Mouse (Mus musculus): ENCODE measurements around the gene Crcp. TPM values are rescaled to one million over a fixed set of nuclear protein-coding genes. Genes with fewer than 3 reads are reported as not detected.
A peak's percentile ranks its signal among the peaks of the same experiment; 100 is the strongest.

The Crcp gene
- polyA plus RNA-seq, 1 experiment: 2.1 TPM

DNA sequence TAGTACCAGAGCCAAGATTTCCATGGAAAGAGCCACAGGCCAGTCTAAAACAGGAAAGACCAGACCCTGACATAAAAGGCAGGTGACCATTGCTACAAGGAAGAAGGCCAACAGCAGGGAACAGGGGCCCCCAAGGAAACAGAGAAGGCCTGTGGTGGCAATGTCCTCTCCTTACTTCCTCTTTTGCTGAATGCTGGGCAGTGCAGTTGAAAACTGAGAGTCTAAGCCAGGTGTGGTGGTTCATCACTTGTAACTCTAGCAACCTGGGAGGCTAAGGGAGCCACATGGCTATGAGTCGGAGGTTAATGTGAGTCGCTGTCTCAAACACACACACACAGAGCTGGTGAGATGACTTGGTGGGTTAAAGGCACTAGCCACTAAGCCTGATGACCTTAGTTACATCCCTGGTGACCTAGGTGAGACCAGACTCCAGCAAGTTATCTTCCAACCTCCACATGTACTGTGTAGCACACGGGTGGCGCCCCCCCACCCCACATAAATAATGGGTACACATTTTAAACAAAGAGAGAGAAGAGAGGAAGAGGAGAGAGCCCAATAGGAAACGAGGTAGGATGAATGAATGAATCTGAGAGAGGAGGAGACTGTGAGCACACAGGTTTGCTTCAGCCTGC, 27.6 kb upstream of the Crcp start:
- H3K4me3 ChIP-seq (replicated peaks): peak overlapping the region; percentile 81
- H3K27me3 ChIP-seq (ENCODE audit: control insufficient read depth): no peaks in the 10 kb centered on the region
- H3K36me3 ChIP-seq (ENCODE audit: control insufficient read depth): peaks cover 33% of the 10 kb centered on the region
- H3K9me3 ChIP-seq (ENCODE audit: control insufficient read depth, low read length): peaks cover 3% of the 10 kb centered on the region; the same call in 1 of the 2 replicates
- no peak for TF ChIP-seq TAL1 (IDR thresholded peaks at IDR 0.05; ENCODE audit: low read length)
- TF ChIP-seq GATA1 (IDR thresholded peaks at IDR 0.05; ENCODE audit: low read length): no peak
- H3K4me1 ChIP-seq (ENCODE audit: control insufficient read depth): peaks cover 52% of the 10 kb centered on the region

DNA sequence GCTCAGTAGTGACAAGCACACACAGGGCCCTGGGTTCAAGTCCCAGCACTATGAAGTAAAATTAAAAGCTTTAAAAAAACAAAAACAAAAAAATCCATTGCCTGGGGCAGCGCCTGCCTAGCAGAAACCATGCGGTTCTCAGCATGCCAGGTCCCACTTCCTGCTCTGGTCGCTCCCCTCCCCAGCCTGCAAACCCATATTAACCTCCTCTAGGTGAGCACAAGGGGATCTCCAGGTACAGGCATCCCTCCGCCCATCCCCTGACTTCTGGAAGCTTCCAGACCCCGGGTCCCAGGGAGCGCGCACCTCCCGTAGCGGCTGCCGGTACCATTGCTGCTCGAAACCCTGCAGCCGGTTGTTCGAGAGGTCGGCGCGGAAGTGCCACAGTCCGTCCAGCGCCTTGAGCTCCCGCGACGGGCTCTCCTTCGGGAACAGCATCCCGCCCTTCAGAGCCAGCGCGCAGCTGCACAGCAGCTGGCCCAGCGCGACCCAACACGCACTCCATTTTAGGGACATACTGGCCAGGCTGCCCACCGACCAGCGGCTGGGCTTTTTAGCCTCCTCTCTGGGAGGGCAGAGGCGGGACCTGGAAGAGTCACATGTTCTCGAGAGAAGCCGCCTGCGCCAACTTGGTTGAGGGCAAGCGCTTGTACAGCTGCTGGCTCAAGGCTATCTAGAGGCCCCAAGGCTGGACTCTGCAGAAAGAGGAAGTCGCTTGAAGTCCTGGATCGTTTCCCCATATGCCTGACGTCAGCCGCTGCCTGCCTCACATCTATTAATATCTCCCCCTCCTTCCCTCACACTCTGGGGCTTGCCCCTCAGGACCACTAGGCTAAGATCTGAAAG, 26.6 kb upstream of the Crcp start, which contains the start of gene Gusb:
Gene Gusb (minus strand): TSS at position 749 of the 846 bp plus-strand sequence.
- Histone ChIP-seq H3K27me3 (ENCODE audit: control insufficient read depth) (no peaks in the 10 kb centered on the region), H3K4me3 (replicated peaks) (peak within 1 kb of the TSS; percentile 81), H3K36me3 (ENCODE audit: control insufficient read depth) (peaks cover 28% of the 10 kb centered on the region), H3K9me3 (ENCODE audit: control insufficient read depth, low read length) (peaks cover 3% of the 10 kb centered on the region; the same call in 1 of the 2 replicates), H3K4me1 (ENCODE audit: control insufficient read depth) (peaks cover 49% of the 10 kb centered on the region)
- TF ChIP-seq GATA1 (IDR thresholded peaks at IDR 0.05; ENCODE audit: low read length) (no peak), TAL1 (IDR thresholded peaks at IDR 0.05; ENCODE audit: low read length) (no peak)

- Histone ChIP-seq H3K4me3 (replicated peaks) (peak overlapping the region; percentile 81), H3K27me3 (ENCODE audit: control insufficient read depth) (no peaks in the 10 kb centered on the region), H3K9me3 (ENCODE audit: control insufficient read depth, low read length) (peaks cover 3% of the 10 kb centered on the region; the same call in 1 of the 2 replicates), H3K36me3 (ENCODE audit: control insufficient read depth) (peaks cover 21% of the 10 kb centered on the region), H3K4me1 (ENCODE audit: control insufficient read depth) (peaks cover 42% of the 10 kb centered on the region)
- TF ChIP-seq TAL1 (IDR thresholded peaks at IDR 0.05; ENCODE audit: low read length): no peak
- no peak for TF ChIP-seq GATA1 (IDR thresholded peaks at IDR 0.05; ENCODE audit: low read length)
Measured at GRCm38 (mm10) chr5:130003229-130003628, 25.9 kb upstream of the Crcp start.

- Histone ChIP-seq H3K36me3 (ENCODE audit: control insufficient read depth) (peaks cover 14% of the 10 kb centered on the region), H3K9me3 (ENCODE audit: control insufficient read depth, low read length) (peaks cover 25% of the 10 kb centered on the region), H3K4me1 (ENCODE audit: control insufficient read depth) (peaks cover 16% of the 10 kb centered on the region), H3K4me3 (replicated peaks) (no peak overlapping the region), H3K27me3 (ENCODE audit: control insufficient read depth) (no peaks in the 10 kb centered on the region; the same call in 1 of the 2 replicates)
- TF ChIP-seq GATA1 (IDR thresholded peaks at IDR 0.05; ENCODE audit: low read length): no peak
- no peak for TF ChIP-seq TAL1 (IDR thresholded peaks at IDR 0.05; ENCODE audit: low read length)
Measured at GRCm38 (mm10) chr5:130007344-130007743, 21.7 kb upstream of the Crcp start.

DNA sequence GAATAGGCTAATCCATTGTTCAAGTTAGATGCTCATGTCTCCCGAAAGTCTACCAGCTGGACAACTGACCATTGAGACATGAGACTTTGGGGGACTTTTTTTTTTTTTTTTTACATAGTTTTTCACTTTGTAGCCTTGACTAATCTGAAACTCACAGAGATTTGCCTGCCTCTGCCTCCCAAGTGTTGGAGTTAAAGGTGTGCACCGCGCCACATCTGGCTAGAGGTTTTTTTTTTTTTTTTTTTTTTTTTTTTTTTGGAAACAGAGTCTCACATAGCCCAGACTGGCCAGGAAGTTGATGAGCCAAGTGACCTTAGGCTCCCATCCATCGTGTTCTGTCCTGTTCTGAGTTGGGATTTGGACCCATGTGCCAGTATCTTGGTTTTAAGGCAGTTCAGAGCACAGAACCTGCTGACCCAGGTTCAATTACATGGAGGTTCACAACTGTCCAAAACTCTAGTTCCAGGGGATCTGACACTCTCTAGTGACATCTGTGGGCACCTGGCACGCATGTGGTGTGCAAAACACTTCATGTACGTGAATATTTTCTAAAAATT, 21.0 kb upstream of the Crcp start:
- Histone ChIP-seq H3K27me3 (ENCODE audit: control insufficient read depth) (no peaks in the 10 kb centered on the region; the same call in 1 of the 2 replicates), H3K9me3 (ENCODE audit: control insufficient read depth, low read length) (peaks cover 25% of the 10 kb centered on the region), H3K36me3 (ENCODE audit: control insufficient read depth) (peaks cover 21% of the 10 kb centered on the region), H3K4me1 (ENCODE audit: control insufficient read depth) (peaks cover 12% of the 10 kb centered on the region), H3K4me3 (replicated peaks) (no peak overlapping the region)
- TF ChIP-seq TAL1 (IDR thresholded peaks at IDR 0.05; ENCODE audit: low read length) (no peak), GATA1 (IDR thresholded peaks at IDR 0.05; ENCODE audit: low read length) (no peak)

DNA sequence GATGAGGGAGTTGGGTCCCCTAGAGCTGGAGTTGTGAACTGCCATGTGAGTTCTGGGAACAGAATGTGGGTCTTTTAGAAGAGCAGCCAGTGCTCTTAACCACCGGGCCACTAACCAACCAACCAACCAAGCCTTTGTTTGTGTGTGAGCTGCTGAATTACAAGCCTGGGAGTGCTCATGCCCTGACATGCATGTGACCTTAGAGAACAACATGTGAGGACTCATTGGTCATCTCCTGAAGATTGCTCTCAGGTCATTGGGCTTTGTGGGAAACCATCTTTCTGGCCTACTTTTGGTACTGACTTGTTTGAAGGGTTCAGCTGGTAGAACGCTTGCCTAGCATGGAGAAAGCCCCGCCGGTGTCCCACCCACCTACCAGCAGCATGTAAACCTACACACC, 19.3 kb upstream of the Crcp start:
- no peaks in the 10 kb centered on the region; the same call in 1 of the 2 replicates for H3K27me3 ChIP-seq (ENCODE audit: control insufficient read depth)
- peaks cover 23% of the 10 kb centered on the region for H3K9me3 ChIP-seq (ENCODE audit: control insufficient read depth, low read length)
- H3K4me1 ChIP-seq (ENCODE audit: control insufficient read depth): peaks cover 6% of the 10 kb centered on the region
- no peak overlapping the region for H3K4me3 ChIP-seq (replicated peaks)
- TF ChIP-seq TAL1 (IDR thresholded peaks at IDR 0.05; ENCODE audit: low read length): no peak
- no peak for TF ChIP-seq GATA1 (IDR thresholded peaks at IDR 0.05; ENCODE audit: low read length)
- H3K36me3 ChIP-seq (ENCODE audit: control insufficient read depth): peaks cover 27% of the 10 kb centered on the region

GRCm38 (mm10) chr5:130010961-130011360, 18.1 kb upstream of the Crcp start:
- peaks cover 8% of the 10 kb centered on the region for H3K4me1 ChIP-seq (ENCODE audit: control insufficient read depth)
- H3K4me3 ChIP-seq (replicated peaks): no peak overlapping the region
- TF ChIP-seq TAL1 (IDR thresholded peaks at IDR 0.05; ENCODE audit: low read length) (no peak), GATA1 (IDR thresholded peaks at IDR 0.05; ENCODE audit: low read length) (no peak)
- no peaks in the 10 kb centered on the region; the same call in 1 of the 2 replicates for H3K27me3 ChIP-seq (ENCODE audit: control insufficient read depth)
- H3K9me3 ChIP-seq (ENCODE audit: control insufficient read depth, low read length): peaks cover 24% of the 10 kb centered on the region
- peaks cover 34% of the 10 kb centered on the region for H3K36me3 ChIP-seq (ENCODE audit: control insufficient read depth)

DNA sequence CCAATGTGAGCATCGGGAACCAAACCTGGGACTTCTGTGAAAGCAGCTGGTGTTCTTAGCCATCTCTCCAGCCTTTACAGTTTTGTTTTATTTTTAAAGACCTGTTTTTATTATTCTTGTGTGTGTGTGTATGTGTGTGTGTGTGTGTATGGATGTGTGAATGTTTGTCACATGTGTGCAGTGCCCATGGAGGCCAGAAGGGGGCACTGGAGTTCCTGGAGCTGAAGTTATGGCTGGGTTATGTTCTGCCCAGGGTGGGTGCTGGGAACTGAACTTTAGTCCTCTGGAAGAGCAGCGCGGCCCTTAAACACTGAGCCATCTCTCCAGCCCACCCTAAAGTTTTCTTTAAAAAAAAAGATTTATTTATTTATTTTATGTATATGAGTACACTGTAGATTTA, 14.0 kb upstream of the Crcp start:
- peaks cover 20% of the 10 kb centered on the region for H3K9me3 ChIP-seq (ENCODE audit: control insufficient read depth, low read length)
- peaks cover 50% of the 10 kb centered on the region for H3K36me3 ChIP-seq (ENCODE audit: control insufficient read depth)
- TF ChIP-seq GATA1 (IDR thresholded peaks at IDR 0.05; ENCODE audit: low read length): no peak
- TF ChIP-seq TAL1 (IDR thresholded peaks at IDR 0.05; ENCODE audit: low read length): no peak
- H3K27me3 ChIP-seq (ENCODE audit: control insufficient read depth): no peaks in the 10 kb centered on the region; the same call in 1 of the 2 replicates
- peaks cover 16% of the 10 kb centered on the region for H3K4me1 ChIP-seq (ENCODE audit: control insufficient read depth)
- H3K4me3 ChIP-seq (replicated peaks): no peak overlapping the region

- H3K9me3 ChIP-seq (ENCODE audit: control insufficient read depth, low read length): peaks cover 2% of the 10 kb centered on the region
- H3K4me1 ChIP-seq (ENCODE audit: control insufficient read depth): peaks cover 26% of the 10 kb centered on the region
- TF ChIP-seq GATA1 (IDR thresholded peaks at IDR 0.05; ENCODE audit: low read length): no peak
- no peak for TF ChIP-seq TAL1 (IDR thresholded peaks at IDR 0.05; ENCODE audit: low read length)
- no peak overlapping the region for H3K4me3 ChIP-seq (replicated peaks)
- H3K27me3 ChIP-seq (ENCODE audit: control insufficient read depth): no peaks in the 10 kb centered on the region
- H3K36me3 ChIP-seq (ENCODE audit: control insufficient read depth): peaks cover 25% of the 10 kb centered on the region
Measured at GRCm38 (mm10) chr5:130019461-130019860, 9.6 kb upstream of the Crcp start.
